Mouse (Mus musculus): ENCODE results near the gene Bloc1s5. TPM values are rescaled to one million over a fixed set of nuclear protein-coding genes. Genes with fewer than 3 reads are reported as not detected.

The Bloc1s5 gene
- polyA plus RNA-seq, 1 experiment from 2014 or later = 24.7 TPM

DNA sequence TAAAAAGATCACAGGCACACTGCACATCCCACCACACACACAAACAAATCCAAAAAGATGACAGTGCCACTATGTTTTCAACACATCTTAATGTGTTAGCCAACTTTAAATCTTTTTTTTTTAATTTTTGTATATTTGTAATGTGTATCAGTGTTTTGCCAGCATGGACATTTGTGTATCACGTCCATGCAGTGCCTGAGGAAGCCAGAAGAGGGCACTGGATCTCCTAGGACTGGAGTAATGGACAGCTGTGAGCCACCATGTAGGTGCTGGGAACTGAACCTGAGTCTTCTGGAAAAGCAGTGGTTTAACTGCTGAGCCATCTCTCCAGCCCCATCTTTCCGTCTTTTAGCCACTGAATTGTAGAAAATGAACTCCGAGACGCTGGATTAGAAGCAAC is 22.7 kb downstream of the Bloc1s5 start:
- no peaks in the 10 kb centered on the region for H3K9me3 ChIP-seq (ENCODE audit: control insufficient read depth, low read length)
- H3K27ac ChIP-seq (ENCODE audit: low read depth, low read length) = no peak overlapping the region
- ATAC-seq = no peak
- H3K4me3 ChIP-seq (ENCODE audit: low read length) = no peak overlapping the region
- no peaks in the 10 kb centered on the region for H3K4me1 ChIP-seq (ENCODE audit: control insufficient read depth, insufficient read depth, low read depth, low read length)
- peaks cover 8% of the 10 kb centered on the region for H3K36me3 ChIP-seq (ENCODE audit: control insufficient read depth, insufficient read depth, low read length)
- 96% methylated on average over 4 of the region's 4 CpGs for WGBS
- H3K4me2 ChIP-seq (ENCODE audit: low read length) = no peak overlapping the region
- no peak overlapping the region for H3K9ac ChIP-seq (ENCODE audit: low read depth, low read length)
- H3K27me3 ChIP-seq (replicated peaks; ENCODE audit: control insufficient read depth, insufficient read depth, low read length) = no peaks in the 10 kb centered on the region

DNA sequence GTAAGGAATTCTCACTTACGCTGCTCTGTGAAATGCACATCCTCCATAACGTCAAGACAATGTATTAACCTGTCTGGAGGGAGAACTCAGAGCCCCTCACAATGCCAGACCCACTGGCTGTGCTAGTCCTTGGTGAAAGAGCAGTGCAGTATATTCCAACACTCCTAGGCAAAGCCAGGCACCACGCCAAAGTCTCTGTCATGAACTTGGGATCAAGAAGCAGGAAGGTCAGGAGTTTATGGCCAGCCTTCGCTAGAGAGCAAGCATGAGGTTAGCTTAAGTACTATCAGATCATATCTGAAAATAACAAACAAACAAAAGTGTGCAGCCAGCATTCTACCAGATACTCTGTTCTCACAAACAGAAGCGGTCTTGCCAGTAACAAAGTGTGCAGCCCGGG is 24.6 kb downstream of the Bloc1s5 start:
- Histone ChIP-seq H3K4me1 (ENCODE audit: control insufficient read depth, insufficient read depth, low read depth, low read length) (no peaks in the 10 kb centered on the region), H3K4me2 (ENCODE audit: low read length) (no peak overlapping the region), H3K27me3 (replicated peaks; ENCODE audit: control insufficient read depth, insufficient read depth, low read length) (no peaks in the 10 kb centered on the region), H3K4me3 (ENCODE audit: low read length) (no peak overlapping the region), H3K9ac (ENCODE audit: low read depth, low read length) (no peak overlapping the region), H3K27ac (ENCODE audit: low read depth, low read length) (no peak overlapping the region), H3K36me3 (ENCODE audit: control insufficient read depth, insufficient read depth, low read length) (peaks cover 8% of the 10 kb centered on the region), H3K9me3 (ENCODE audit: control insufficient read depth, low read length) (no peaks in the 10 kb centered on the region)
- ATAC-seq = no peak
- WGBS = 90% methylated on average over 6 of the region's 6 CpGs

DNA sequence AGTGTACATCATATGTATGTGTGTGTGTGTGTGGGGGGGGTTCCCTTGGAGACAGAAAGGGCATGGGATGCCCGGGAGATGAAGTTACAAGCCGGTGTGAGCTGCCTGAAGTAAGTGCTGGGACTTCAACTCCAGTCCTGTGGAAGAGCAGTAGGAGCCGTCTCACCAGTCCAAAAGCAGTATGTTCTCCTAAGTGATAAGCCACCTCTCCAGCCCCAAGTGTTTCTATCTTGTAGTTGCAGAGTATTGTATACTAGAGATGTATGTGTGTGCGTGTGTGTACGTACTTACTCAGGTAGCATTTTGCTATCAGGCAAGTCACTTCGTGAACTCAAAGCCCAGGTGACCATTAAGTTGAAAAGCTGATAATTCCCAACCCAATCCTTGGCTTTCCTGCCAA is 27.8 kb downstream of the Bloc1s5 start:
- Histone ChIP-seq H3K27me3 (replicated peaks; ENCODE audit: control insufficient read depth, insufficient read depth, low read length) (no peaks in the 10 kb centered on the region), H3K4me3 (ENCODE audit: low read length) (no peak overlapping the region), H3K4me1 (ENCODE audit: control insufficient read depth, insufficient read depth, low read depth, low read length) (no peaks in the 10 kb centered on the region), H3K36me3 (ENCODE audit: control insufficient read depth, insufficient read depth, low read length) (peaks cover 3% of the 10 kb centered on the region), H3K4me2 (ENCODE audit: low read length) (no peak overlapping the region), H3K9me3 (ENCODE audit: control insufficient read depth, low read length) (no peaks in the 10 kb centered on the region), H3K9ac (ENCODE audit: low read depth, low read length) (no peak overlapping the region), H3K27ac (ENCODE audit: low read depth, low read length) (no peak overlapping the region)
- no peak for ATAC-seq
- 90% methylated on average over 6 of the region's 6 CpGs for WGBS

DNA sequence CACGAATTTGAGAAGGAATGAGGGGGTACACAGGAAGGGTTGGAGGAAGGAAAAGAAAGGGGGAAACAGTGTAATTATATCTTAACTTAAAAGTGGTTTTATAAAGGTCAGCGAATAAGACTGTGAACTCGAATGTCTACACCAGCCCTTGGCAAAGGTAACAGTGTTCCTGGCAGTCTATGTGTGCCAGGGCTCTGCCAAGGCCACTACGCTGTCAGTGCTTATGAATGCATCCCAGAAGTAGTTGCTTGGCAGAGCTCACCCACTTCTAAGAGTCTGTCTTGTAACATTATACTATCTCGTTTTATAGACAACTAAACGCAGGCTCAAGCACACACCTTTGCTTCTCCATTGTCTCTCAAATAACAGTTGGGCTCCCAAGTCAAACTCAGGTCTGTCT is 29.6 kb downstream of the Bloc1s5 start:
- WGBS = 75% methylated on average over 6 of the region's 6 CpGs
- Histone ChIP-seq H3K4me3 (ENCODE audit: low read length) (no peak overlapping the region), H3K9ac (ENCODE audit: low read depth, low read length) (no peak overlapping the region), H3K27me3 (replicated peaks; ENCODE audit: control insufficient read depth, insufficient read depth, low read length) (no peaks in the 10 kb centered on the region), H3K4me1 (ENCODE audit: control insufficient read depth, insufficient read depth, low read depth, low read length) (no peaks in the 10 kb centered on the region), H3K36me3 (ENCODE audit: control insufficient read depth, insufficient read depth, low read length) (peaks cover 2% of the 10 kb centered on the region; the same call in 1 of the 2 replicates), H3K27ac (ENCODE audit: low read depth, low read length) (no peak overlapping the region), H3K9me3 (ENCODE audit: control insufficient read depth, low read length) (no peaks in the 10 kb centered on the region), H3K4me2 (ENCODE audit: low read length) (no peak overlapping the region)
- ATAC-seq = no peak

DNA sequence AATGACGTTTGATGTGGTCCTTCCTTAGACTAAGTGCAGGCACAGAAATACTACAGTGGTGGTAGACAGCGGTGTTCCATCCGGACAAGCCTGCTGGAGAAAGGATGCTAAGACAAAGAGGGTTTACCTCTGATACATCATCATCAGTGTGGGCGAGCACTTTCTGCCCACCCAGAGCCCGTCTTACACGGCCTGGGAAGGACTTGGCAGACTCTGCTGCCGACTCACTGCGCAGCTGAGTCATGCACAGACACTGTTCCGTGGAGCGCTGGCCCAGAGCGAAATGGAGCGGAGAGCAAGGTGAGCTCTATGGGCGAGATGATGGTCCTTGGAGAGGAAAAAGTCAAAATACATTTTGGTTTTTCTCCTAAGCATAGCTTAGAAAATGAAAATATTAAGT is 31.9 kb downstream of the Bloc1s5 start:
- Histone ChIP-seq H3K4me3 (ENCODE audit: low read length) (no peak overlapping the region), H3K4me2 (ENCODE audit: low read length) (no peak overlapping the region), H3K9me3 (ENCODE audit: control insufficient read depth, low read length) (no peaks in the 10 kb centered on the region), H3K4me1 (ENCODE audit: control insufficient read depth, insufficient read depth, low read depth, low read length) (no peaks in the 10 kb centered on the region), H3K9ac (ENCODE audit: low read depth, low read length) (no peak overlapping the region), H3K27me3 (replicated peaks; ENCODE audit: control insufficient read depth, insufficient read depth, low read length) (no peaks in the 10 kb centered on the region), H3K36me3 (ENCODE audit: control insufficient read depth, insufficient read depth, low read length) (peaks cover 2% of the 10 kb centered on the region; the same call in 1 of the 2 replicates), H3K27ac (ENCODE audit: low read depth, low read length) (peak overlapping the region; percentile 8; the same call in 1 of the 2 replicates)
- ATAC-seq = peak; percentile 34; the same call in 1 of the 2 replicates
- WGBS = 80% methylated on average over 13 of the region's 13 CpGs

DNA sequence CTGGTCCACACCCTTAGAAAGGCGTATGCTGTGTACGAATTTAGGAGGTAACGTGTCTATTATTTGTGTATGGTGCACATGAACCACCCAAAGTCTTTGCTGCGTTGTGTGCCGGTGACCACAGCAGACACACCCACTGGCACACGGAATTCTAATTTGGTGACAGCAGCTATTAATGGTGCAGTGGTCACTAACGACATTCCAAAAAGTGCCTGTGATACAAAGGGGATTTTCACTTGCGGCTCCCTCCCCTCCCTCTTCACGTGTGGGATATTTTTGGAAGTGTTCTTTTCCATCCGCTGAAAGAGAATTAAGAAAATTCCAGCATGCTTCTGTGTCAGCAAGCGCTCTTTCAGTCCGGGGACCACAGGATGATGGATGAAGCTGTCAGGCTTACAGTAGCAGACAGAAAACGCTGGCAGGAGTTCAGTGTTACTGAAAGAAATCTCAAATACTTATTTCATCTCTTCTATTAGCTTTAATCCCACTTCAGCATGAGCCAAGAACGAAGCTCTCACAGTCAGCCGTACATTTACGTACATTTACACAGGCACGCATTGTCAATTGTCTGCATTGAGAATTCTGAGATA is 32.6 kb downstream of the Bloc1s5 start:
- H3K4me1 ChIP-seq (ENCODE audit: control insufficient read depth, insufficient read depth, low read depth, low read length) = no peaks in the 10 kb centered on the region
- H3K4me2 ChIP-seq (ENCODE audit: low read length) = no peak overlapping the region
- no peaks in the 10 kb centered on the region for H3K27me3 ChIP-seq (replicated peaks; ENCODE audit: control insufficient read depth, insufficient read depth, low read length)
- WGBS = 62% methylated on average over 17 of the region's 17 CpGs
- H3K36me3 ChIP-seq (ENCODE audit: control insufficient read depth, insufficient read depth, low read length) = peaks cover 2% of the 10 kb centered on the region; the same call in 1 of the 2 replicates
- no peak overlapping the region for H3K4me3 ChIP-seq (ENCODE audit: low read length)
- peak; percentile 61; the same call in 1 of the 2 replicates for ATAC-seq
- H3K9me3 ChIP-seq (ENCODE audit: control insufficient read depth, low read length) = no peaks in the 10 kb centered on the region
- H3K9ac ChIP-seq (ENCODE audit: low read depth, low read length) = no peak overlapping the region
- H3K27ac ChIP-seq (ENCODE audit: low read depth, low read length) = no peak overlapping the region

DNA sequence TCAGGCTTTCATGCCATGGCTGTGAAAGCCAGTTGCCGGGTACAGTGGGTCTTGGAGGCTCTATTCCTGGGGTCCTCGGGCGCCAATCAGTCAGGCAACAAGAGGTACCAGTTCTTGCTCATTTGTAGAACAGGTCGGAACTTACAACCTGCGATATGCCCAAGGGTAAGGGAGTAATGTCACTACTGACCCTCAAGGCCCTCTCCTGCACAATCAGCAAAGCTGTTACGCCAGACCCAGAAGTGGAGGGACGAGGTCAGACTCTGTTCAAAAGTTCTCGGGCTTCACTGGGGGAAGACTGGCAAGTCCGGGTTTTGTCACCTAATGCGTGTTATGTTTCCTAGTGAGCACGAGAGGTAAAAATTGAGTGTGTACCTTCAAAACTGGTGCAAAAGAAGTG is 34.1 kb downstream of the Bloc1s5 start:
- no peak overlapping the region for H3K9ac ChIP-seq (ENCODE audit: low read depth, low read length)
- 86% methylated on average over 11 of the region's 11 CpGs for WGBS
- H3K4me2 ChIP-seq (ENCODE audit: low read length) = no peak overlapping the region
- no peak for ATAC-seq
- H3K27me3 ChIP-seq (replicated peaks; ENCODE audit: control insufficient read depth, insufficient read depth, low read length) = no peaks in the 10 kb centered on the region
- no peaks in the 10 kb centered on the region for H3K4me1 ChIP-seq (ENCODE audit: control insufficient read depth, insufficient read depth, low read depth, low read length)
- H3K9me3 ChIP-seq (ENCODE audit: control insufficient read depth, low read length) = no peaks in the 10 kb centered on the region
- H3K36me3 ChIP-seq (ENCODE audit: control insufficient read depth, insufficient read depth, low read length) = peaks cover 2% of the 10 kb centered on the region; the same call in 1 of the 2 replicates
- no peak overlapping the region for H3K4me3 ChIP-seq (ENCODE audit: low read length)
- no peak overlapping the region for H3K27ac ChIP-seq (ENCODE audit: low read depth, low read length)

DNA sequence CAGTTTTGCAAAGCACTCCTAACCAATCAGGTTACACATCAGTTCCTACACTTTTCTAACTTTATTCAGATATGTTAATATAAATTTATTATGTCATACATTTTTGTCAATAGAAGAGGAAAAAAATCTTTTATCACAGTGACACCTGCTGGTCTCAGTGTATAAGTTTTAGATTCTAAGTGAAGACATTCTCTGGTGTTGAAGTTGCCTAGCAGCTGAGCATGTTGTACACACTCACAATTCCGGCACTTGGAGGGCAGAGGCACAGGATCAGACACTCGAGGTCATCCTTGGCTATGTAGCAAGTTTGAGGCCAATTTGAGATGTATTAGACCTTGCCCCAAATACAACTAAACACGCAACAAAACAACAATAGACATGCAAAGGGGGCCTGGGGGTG is 37.8 kb downstream of the Bloc1s5 start:
- no peak for ATAC-seq
- no peaks in the 10 kb centered on the region for H3K9me3 ChIP-seq (ENCODE audit: control insufficient read depth, low read length)
- no peak overlapping the region for H3K4me3 ChIP-seq (ENCODE audit: low read length)
- no peaks in the 10 kb centered on the region for H3K4me1 ChIP-seq (ENCODE audit: control insufficient read depth, insufficient read depth, low read depth, low read length)
- no peak overlapping the region for H3K9ac ChIP-seq (ENCODE audit: low read depth, low read length)
- H3K4me2 ChIP-seq (ENCODE audit: low read length) = no peak overlapping the region
- 65% methylated on average over 3 of the region's 3 CpGs for WGBS
- H3K27ac ChIP-seq (ENCODE audit: low read depth, low read length) = no peak overlapping the region
- H3K36me3 ChIP-seq (ENCODE audit: control insufficient read depth, insufficient read depth, low read length) = no peaks in the 10 kb centered on the region; the same call in 1 of the 2 replicates
- no peaks in the 10 kb centered on the region for H3K27me3 ChIP-seq (replicated peaks; ENCODE audit: control insufficient read depth, insufficient read depth, low read length)

DNA sequence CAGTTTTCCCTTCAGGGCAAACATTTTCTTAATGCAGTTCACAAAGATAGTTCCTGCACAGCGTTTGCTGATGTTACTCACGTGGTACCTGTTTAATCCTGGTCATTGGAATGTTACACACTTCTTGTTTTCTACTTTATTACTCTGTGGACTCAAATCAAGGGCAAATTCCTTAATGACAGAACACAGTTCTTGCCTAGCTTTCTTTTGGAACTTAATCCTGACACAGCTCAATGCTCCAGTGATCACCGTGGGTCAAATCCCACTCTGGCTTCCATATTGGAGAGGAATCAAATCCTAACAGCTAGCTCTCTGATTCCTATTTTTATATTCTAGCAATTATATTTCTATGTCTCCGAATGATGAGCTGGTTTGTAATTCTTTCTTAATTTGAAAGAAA is 38.4 kb downstream of the Bloc1s5 start:
- Histone ChIP-seq H3K9me3 (ENCODE audit: control insufficient read depth, low read length) (no peaks in the 10 kb centered on the region), H3K36me3 (ENCODE audit: control insufficient read depth, insufficient read depth, low read length) (no peaks in the 10 kb centered on the region), H3K4me3 (ENCODE audit: low read length) (no peak overlapping the region), H3K27me3 (replicated peaks; ENCODE audit: control insufficient read depth, insufficient read depth, low read length) (no peaks in the 10 kb centered on the region), H3K9ac (ENCODE audit: low read depth, low read length) (no peak overlapping the region), H3K27ac (ENCODE audit: low read depth, low read length) (no peak overlapping the region), H3K4me1 (ENCODE audit: control insufficient read depth, insufficient read depth, low read depth, low read length) (no peaks in the 10 kb centered on the region), H3K4me2 (ENCODE audit: low read length) (no peak overlapping the region)
- no peak for ATAC-seq
- WGBS = 77% methylated on average over 4 of the region's 4 CpGs
